Mouse (Mus musculus): ENCODE measurements around the gene Atp2a3. TPM values are rescaled to one million over a fixed set of nuclear protein-coding genes. Genes with fewer than 3 reads are reported as not detected.

The Atp2a3 gene
- polyA plus RNA-seq, 1 experiment from 2014 or later: 4.0 TPM

DNA sequence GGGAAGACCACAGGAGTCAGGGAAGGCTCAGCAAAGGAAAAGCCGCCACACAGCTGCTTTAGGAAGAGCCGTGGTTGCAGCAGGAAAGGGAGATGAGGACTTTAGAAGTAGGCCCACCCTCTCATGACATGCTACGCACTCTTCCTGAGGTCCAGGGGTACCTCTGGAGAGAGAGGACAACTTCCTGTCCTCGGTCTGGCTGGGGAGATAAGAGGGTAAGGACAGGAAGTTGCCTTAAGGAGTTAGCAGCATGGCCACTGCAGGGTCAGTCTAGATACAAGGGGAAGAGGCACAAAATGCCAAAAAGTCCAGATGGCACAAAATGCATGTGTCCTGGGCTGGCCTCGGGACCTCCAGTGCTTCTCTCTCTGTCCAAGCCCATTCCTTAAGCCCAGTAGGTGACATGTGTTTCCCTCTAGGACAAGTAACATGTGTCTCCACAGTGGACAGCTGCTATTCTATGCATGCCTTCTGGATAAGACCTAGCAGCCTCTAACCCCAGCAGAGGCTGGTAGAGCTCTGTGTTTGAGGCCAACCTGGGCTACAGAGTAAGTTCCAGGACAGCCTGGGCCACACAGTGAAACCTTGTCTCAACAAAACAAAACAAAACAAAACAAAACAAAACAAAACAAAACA is 5.5 kb upstream of the Atp2a3 start:
- H3K9me3 ChIP-seq (replicated peaks): no peaks in the 10 kb centered on the region
- peaks cover 26% of the 10 kb centered on the region; the same call in 1 of the 2 replicates for H3K4me1 ChIP-seq
- no peaks in the 10 kb centered on the region for H3K36me3 ChIP-seq
- H3K9ac ChIP-seq: no peak overlapping the region
- H3K27me3 ChIP-seq: peaks cover 17% of the 10 kb centered on the region
- H3K4me2 ChIP-seq (replicated peaks): no peak overlapping the region
- ATAC-seq (ENCODE audit: insufficient number of reproducible peaks, low FRiP score, low TSS enrichment, low read depth): no peak
- WGBS: 64% methylated on average over 5 of the region's 5 CpGs
- H3K4me3 ChIP-seq (replicated peaks): no peak overlapping the region
- no peak overlapping the region for H3K27ac ChIP-seq (replicated peaks)

DNA sequence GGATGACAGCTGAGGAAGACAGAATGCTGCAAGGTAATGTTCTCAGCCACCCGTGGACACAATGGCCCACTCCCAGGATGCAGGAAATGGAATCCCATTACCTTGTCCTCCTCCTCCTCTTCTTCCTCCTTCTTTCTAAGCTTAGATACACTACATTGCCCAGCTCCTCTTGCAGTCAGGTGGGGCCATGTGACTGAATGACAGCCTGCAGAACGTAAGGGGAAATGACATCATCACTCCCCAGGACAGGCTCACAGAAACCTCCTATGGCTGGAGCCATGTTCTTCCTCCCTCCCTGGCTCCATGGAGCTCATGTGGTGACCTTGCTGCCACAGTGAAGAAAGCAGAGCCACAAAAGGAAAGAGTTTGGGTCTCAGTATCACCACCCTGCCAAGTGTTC is 3.7 kb upstream of the Atp2a3 start:
- H3K27ac ChIP-seq (replicated peaks): no peak overlapping the region
- WGBS: 49% methylated on average over 2 of the region's 2 CpGs
- H3K4me1 ChIP-seq: peaks cover 35% of the 10 kb centered on the region
- no peaks in the 10 kb centered on the region for H3K36me3 ChIP-seq
- no peaks in the 10 kb centered on the region for H3K9me3 ChIP-seq (replicated peaks)
- no peak overlapping the region for H3K4me3 ChIP-seq (replicated peaks)
- no peak overlapping the region for H3K4me2 ChIP-seq (replicated peaks)
- no peak overlapping the region for H3K9ac ChIP-seq
- peaks cover 34% of the 10 kb centered on the region for H3K27me3 ChIP-seq
- ATAC-seq (ENCODE audit: insufficient number of reproducible peaks, low FRiP score, low TSS enrichment, low read depth): no peak

DNA sequence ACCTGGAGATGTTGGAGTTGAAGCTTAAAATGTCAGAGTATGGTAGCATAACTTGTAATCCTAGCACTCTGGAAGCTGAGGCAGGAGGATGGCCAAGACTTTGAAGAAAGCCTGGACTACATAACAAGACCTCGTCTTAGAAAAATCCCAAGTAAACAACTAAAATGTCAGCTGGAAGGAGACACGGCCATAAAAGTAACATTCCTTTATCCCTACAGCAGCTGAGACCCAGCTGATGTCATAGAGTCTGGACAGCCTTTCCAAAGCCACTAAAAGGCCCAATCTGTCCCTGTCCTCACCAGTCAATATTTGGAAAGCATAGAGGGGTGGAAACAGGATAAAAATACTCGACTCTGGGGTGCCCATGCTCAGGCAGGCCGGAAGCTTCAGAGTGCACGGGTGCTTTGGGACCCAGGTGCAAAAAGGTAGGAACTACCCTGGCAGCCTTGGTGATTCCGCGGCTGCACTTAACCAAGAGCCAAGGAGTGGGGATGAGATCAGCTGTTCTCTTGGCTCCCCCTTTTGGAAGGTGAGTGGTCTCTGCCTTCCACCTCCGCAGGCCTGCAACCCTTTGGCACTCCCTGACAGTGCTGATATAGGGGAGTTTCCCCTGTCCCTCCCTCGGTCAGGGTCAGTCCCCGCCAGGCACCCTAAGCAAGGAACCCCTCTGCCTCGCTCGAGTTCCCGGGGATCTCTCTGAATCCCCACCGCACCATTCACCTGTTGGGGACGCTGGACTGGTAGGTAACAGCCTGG is 867 bp upstream of the Atp2a3 start:
- peaks cover 48% of the 10 kb centered on the region for H3K27me3 ChIP-seq
- no peaks in the 10 kb centered on the region for H3K9me3 ChIP-seq (replicated peaks)
- peaks cover 16% of the 10 kb centered on the region for H3K4me1 ChIP-seq
- WGBS: 13% methylated on average over 15 of the region's 15 CpGs
- H3K4me2 ChIP-seq (replicated peaks): peak overlapping the region; percentile 74; the same call in 1 of the 2 replicates
- no peak overlapping the region for H3K9ac ChIP-seq
- no peak overlapping the region for H3K4me3 ChIP-seq (replicated peaks)
- H3K36me3 ChIP-seq: no peaks in the 10 kb centered on the region
- no peak overlapping the region for H3K27ac ChIP-seq (replicated peaks)
- ATAC-seq (ENCODE audit: insufficient number of reproducible peaks, low FRiP score, low TSS enrichment, low read depth): no peak

DNA sequence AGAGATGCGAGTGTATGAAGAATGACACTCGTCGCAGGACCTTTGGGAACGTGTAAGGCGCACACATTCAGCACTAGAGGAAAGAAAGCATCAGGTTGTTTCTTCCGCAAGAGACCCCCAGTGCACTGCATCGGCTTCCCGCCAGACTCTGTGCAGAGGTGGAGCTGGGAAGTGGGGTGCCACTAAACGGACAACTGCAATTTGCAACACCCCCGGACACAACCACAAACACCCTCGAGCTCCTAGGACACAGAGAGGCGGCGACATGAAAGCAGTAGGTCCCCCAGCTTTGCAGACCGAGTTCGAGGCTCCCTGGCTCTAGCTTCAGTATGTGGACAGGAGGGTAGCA is 272 bp upstream of the Atp2a3 start:
- 3% methylated on average over 15 of the region's 15 CpGs for WGBS
- no peaks in the 10 kb centered on the region for H3K9me3 ChIP-seq (replicated peaks)
- H3K4me1 ChIP-seq: peaks cover 16% of the 10 kb centered on the region
- H3K4me2 ChIP-seq (replicated peaks): peak overlapping the region; percentile 74
- H3K27ac ChIP-seq (replicated peaks): no peak overlapping the region
- H3K9ac ChIP-seq: no peak overlapping the region
- peaks cover 48% of the 10 kb centered on the region for H3K27me3 ChIP-seq
- ATAC-seq (ENCODE audit: insufficient number of reproducible peaks, low FRiP score, low TSS enrichment, low read depth): no peak
- peak overlapping the region; percentile 40 for H3K4me3 ChIP-seq (replicated peaks)
- no peaks in the 10 kb centered on the region for H3K36me3 ChIP-seq

DNA sequence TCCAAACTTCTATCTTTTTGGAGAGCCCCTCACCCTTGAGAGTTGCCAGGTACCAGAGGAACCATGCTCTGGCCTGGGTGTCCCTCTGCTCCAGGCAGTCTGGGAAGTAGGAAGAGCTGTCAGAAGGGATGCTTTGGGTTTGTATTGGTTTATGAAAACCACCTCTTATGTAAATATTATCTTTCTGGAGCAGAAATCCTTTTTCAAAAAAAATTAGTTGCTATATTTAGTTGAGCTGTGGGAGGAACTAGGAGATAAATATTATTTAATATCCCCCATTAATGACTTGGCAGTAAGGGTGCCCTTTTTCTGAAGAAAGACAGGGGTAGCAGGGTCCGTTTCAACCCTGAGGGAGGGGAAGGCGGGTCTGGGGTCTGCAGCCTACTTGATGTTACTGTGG is 1.4 kb downstream of the Atp2a3 start:
- Histone ChIP-seq H3K27ac (replicated peaks) (no peak overlapping the region), H3K4me1 (peaks cover 16% of the 10 kb centered on the region), H3K27me3 (peaks cover 48% of the 10 kb centered on the region), H3K9me3 (replicated peaks) (no peaks in the 10 kb centered on the region), H3K36me3 (no peaks in the 10 kb centered on the region), H3K9ac (no peak overlapping the region), H3K4me3 (replicated peaks) (no peak overlapping the region), H3K4me2 (replicated peaks) (no peak overlapping the region)
- ATAC-seq (ENCODE audit: insufficient number of reproducible peaks, low FRiP score, low TSS enrichment, low read depth): no peak
- 65% methylated on average over 2 of the region's 2 CpGs for WGBS

DNA sequence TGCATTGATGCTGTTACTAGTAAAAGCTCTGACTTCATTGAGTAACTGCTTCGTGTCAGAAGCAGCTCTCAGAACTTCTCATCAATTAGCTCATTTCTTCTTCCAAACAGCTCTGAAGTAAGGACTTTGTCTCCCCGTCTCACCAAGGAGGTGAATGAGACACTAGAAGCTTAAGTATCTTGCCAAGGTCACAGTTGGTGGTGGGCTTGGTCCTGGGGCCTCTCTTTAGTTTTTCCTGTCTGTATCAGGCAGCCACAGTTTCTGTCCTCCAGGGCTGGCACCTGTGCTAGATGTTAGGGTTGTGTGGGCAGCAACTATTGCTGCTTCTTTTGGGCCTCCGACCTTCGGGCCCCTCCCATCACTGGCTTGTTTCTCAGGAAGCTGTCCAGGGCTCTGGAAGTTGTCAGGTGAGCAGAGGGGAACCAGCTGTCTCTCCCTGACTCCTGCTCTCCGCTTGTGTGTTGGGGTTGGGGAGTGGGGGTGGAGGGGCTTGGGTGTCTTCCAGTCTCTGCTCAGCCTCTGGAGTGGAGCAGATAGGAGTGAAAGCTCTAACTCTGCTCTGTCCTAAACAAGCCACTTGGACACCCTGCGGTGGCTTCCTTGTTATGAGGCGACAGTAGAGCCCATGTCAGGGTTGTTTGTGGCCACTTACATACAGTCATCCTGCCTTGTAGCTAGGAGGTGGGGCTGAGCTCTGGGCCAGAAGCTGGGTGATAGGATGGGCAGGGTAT is 2.3 kb downstream of the Atp2a3 start:
- Histone ChIP-seq H3K36me3 (no peaks in the 10 kb centered on the region), H3K27ac (replicated peaks) (no peak overlapping the region), H3K4me2 (replicated peaks) (no peak overlapping the region), H3K9me3 (replicated peaks) (no peaks in the 10 kb centered on the region), H3K4me3 (replicated peaks) (no peak overlapping the region), H3K9ac (no peak overlapping the region), H3K27me3 (peaks cover 48% of the 10 kb centered on the region), H3K4me1 (peaks cover 16% of the 10 kb centered on the region)
- no peak for ATAC-seq (ENCODE audit: insufficient number of reproducible peaks, low FRiP score, low TSS enrichment, low read depth)
- 44% methylated on average over 7 of the region's 7 CpGs for WGBS

DNA sequence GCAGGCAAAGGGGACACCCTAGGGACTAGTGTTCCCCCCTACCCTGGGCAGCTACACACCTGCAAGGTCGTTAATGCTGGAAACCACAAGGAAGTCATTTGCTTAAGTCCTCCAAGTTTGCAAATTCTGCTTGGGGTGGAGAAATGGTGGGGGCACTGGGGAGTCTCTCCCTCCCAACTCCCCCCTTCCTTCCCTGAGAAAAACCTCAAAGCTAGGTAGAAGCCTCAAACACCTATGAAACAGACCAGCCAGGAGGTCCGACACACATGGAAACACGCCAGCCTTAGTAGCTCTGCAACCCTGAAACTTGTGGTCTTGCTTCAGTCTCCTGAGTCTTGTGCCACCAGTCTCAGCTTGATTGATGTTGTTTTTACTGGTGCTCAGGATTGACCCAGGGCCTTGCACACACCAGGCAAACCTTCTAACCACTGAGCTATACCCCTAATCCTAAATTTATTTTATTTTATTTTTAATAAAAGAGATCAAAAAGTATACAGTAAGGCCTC is 2.9 kb downstream of the Atp2a3 start:
- H3K36me3 ChIP-seq: no peaks in the 10 kb centered on the region
- H3K9ac ChIP-seq: no peak overlapping the region
- H3K4me1 ChIP-seq: peaks cover 16% of the 10 kb centered on the region
- ATAC-seq (ENCODE audit: insufficient number of reproducible peaks, low FRiP score, low TSS enrichment, low read depth): no peak
- WGBS: 59% methylated on average over 3 of the region's 3 CpGs
- H3K4me2 ChIP-seq (replicated peaks): no peak overlapping the region
- no peak overlapping the region for H3K27ac ChIP-seq (replicated peaks)
- peaks cover 47% of the 10 kb centered on the region for H3K27me3 ChIP-seq
- H3K4me3 ChIP-seq (replicated peaks): no peak overlapping the region
- H3K9me3 ChIP-seq (replicated peaks): no peaks in the 10 kb centered on the region

DNA sequence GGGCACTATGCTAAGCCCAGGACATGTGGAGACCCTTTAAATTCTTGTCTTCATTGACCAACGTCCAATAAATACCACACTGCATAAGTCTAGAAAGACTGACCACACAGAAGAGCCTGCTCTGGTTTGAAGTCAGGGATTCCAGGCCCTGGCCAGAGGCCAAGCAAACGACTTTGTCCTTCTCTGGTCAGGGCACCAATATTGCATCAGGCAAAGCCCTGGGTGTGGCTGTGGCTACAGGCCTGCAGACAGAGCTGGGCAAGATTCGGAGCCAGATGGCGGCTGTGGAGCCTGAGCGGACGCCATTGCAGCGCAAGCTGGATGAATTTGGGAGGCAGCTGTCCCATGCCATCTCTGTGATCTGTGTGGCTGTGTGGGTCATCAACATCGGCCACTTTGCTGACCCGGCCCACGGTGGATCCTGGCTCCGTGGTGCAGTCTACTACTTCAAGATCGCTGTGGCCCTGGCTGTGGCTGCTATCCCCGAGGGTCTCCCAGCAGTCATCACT is 14.1 kb downstream of the Atp2a3 start:
- Histone ChIP-seq H3K9me3 (replicated peaks) (no peaks in the 10 kb centered on the region), H3K27ac (replicated peaks) (no peak overlapping the region), H3K4me3 (replicated peaks) (no peak overlapping the region), H3K36me3 (no peaks in the 10 kb centered on the region), H3K4me1 (peaks cover 6% of the 10 kb centered on the region; the same call in 1 of the 2 replicates), H3K4me2 (replicated peaks) (no peak overlapping the region), H3K9ac (no peak overlapping the region), H3K27me3 (0 out of 2 replicates have a peak, but pooled peaks cover 3% of the 10 kb centered on the region)
- ATAC-seq (ENCODE audit: insufficient number of reproducible peaks, low FRiP score, low TSS enrichment, low read depth): no peak
- WGBS: 81% methylated on average over 13 of the region's 13 CpGs

DNA sequence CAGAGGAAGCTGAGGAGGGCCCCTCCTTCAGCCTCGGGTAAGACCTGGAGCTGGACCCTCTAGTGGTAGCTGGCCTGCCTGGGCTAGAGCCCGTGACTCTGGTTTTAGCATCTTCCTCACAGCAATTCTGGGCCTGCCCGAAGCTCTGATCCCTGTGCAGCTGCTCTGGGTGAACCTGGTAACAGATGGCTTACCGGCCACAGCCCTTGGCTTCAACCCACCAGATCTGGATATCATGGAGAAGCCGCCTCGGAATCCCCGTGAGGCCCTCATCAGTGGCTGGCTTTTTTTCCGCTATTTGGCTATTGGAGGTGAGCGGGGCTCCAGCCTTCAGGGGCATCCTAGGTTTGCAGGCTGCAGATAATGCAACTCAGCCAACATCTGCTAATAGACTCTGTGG is 21.5 kb downstream of the Atp2a3 start:
- Histone ChIP-seq H3K9me3 (replicated peaks) (no peaks in the 10 kb centered on the region), H3K4me3 (replicated peaks) (no peak overlapping the region), H3K4me1 (0 out of 2 replicates have a peak, but pooled peaks cover 2% of the 10 kb centered on the region), H3K36me3 (no peaks in the 10 kb centered on the region), H3K27me3 (no peaks in the 10 kb centered on the region), H3K27ac (replicated peaks) (no peak overlapping the region), H3K9ac (no peak overlapping the region), H3K4me2 (replicated peaks) (no peak overlapping the region)
- 79% methylated on average over 9 of the region's 9 CpGs for WGBS
- ATAC-seq (ENCODE audit: insufficient number of reproducible peaks, low FRiP score, low TSS enrichment, low read depth): no peak

DNA sequence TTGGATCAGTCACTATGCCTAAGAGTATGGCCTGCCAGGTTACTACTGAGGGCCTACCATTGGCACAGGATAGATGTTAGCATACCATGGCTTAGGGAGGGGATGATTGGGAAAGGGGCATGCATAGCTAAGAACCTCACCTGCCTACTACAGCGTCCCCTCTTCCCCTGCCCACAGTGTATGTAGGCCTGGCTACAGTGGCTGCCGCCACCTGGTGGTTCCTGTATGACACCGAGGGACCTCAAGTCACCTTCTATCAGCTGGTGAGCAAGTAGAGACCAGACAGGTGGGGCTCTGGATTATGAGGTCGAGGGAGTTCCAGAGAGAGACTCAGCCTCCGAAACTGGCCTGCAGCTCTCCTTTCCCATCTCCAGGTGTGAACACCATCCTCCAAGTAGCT is 22.3 kb downstream of the Atp2a3 start:
- Histone ChIP-seq H3K27ac (replicated peaks) (no peak overlapping the region), H3K4me1 (no peaks in the 10 kb centered on the region), H3K36me3 (no peaks in the 10 kb centered on the region), H3K4me3 (replicated peaks) (no peak overlapping the region), H3K4me2 (replicated peaks) (no peak overlapping the region), H3K9ac (no peak overlapping the region), H3K27me3 (no peaks in the 10 kb centered on the region), H3K9me3 (replicated peaks) (no peaks in the 10 kb centered on the region)
- ATAC-seq (ENCODE audit: insufficient number of reproducible peaks, low FRiP score, low TSS enrichment, low read depth): no peak
- WGBS: 39% methylated on average over 5 of the region's 5 CpGs

DNA sequence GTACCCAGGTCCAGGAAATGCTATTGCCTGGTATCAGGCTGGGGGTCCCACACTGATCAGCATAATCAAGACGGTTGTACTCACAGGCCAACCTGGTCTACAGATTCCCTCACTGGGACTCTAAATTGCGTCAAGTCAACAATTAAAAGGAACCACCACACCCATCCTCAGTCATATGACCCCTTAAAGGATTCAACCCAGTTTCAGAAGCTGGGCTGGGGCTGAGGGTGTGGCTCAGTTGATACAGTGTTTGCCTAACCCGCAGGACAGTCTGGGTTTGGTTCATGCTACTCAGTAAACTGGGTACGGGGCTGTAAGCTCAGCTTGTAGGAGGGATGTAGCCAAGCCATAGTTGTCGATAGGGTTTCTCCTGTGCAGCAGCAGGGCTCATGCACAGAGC is 25.8 kb downstream of the Atp2a3 start:
- no peak overlapping the region for H3K4me3 ChIP-seq (replicated peaks)
- ATAC-seq (ENCODE audit: insufficient number of reproducible peaks, low FRiP score, low TSS enrichment, low read depth): no peak
- H3K4me1 ChIP-seq: no peaks in the 10 kb centered on the region
- 72% methylated on average over 5 of the region's 5 CpGs for WGBS
- H3K9ac ChIP-seq: no peak overlapping the region
- no peak overlapping the region for H3K4me2 ChIP-seq (replicated peaks)
- H3K27ac ChIP-seq (replicated peaks): no peak overlapping the region
- no peaks in the 10 kb centered on the region for H3K36me3 ChIP-seq
- H3K27me3 ChIP-seq: no peaks in the 10 kb centered on the region
- no peaks in the 10 kb centered on the region for H3K9me3 ChIP-seq (replicated peaks)

Data from embryonic facial prominence, embryonic 15.5 days (tissue).